Mouse (Mus musculus) liver, embryonic 16.5 days (tissue): Measurements from ENCODE around the gene Cxcr1. TPM values are rescaled to one million over a fixed set of nuclear protein-coding genes. Genes with fewer than 3 reads are reported as not detected.
A peak's percentile ranks its signal among the peaks of the same experiment; 100 is the strongest.

Source experiments
- ATAC-seq: fragments of 200-750 bp; cut with Nextera tagmentation; 2 replicates; pipeline ENCODE4 v1.8.0; 2017; ENCODE audit warnings: low read depth, mild to moderate bottlenecking, moderate number of reproducible peaks, moderate library complexity
- H3K27ac ChIP-seq: fragments of 300-500 bp; sonication (generic); 2 replicates; pipeline ENCODE4 v1.5.1; 2014; ENCODE audit warnings: mild to moderate bottlenecking, low read length
- H3K27me3 ChIP-seq: fragments of 300-500 bp; sonication (generic); 2 replicates; pipeline ENCODE4 v1.6.1; 2014; ENCODE audit warnings: low read depth, low read length, mixed read lengths; ENCODE audit not compliant: control insufficient read depth, insufficient read depth
- H3K36me3 ChIP-seq: fragments of 300-500 bp; sonication (generic); 2 replicates; pipeline ENCODE4 v1.6.1; 2014; ENCODE audit warnings: mild to moderate bottlenecking; ENCODE audit not compliant: control insufficient read depth, insufficient read depth
- H3K4me1 ChIP-seq: fragments of 300-500 bp; sonication (generic); 2 replicates; pipeline ENCODE4 v1.6.1; 2014; ENCODE audit warnings: low read depth, low read length, mixed read lengths; ENCODE audit not compliant: control insufficient read depth
- H3K4me2 ChIP-seq: fragments of 300-500 bp; sonication (generic); 2 replicates; pipeline ENCODE4 v1.6.1; 2014; ENCODE audit warnings: low read depth, low read length, mixed read lengths
- H3K4me3 ChIP-seq: fragments of 300-500 bp; sonication (generic); 2 replicates; pipeline ENCODE4 v1.5.1; 2014; ENCODE audit warnings: low read depth, mild to moderate bottlenecking, low read length
- H3K9ac ChIP-seq: fragments of 300-500 bp; sonication (generic); 2 replicates; pipeline ENCODE4 v1.6.1; 2014; ENCODE audit warnings: low read depth, low read length
- H3K9me3 ChIP-seq: fragments of 300-500 bp; sonication (generic); replicated peaks from 2 replicates; pipeline ENCODE4 v1.6.1; 2016; ENCODE audit warnings: low read length; ENCODE audit not compliant: control insufficient read depth
- WGBS: fragments of 180-500 bp; shearing (Covaris S2); extraction: QIAGEN DNeasy Blood & Tissue Kit; methylation state at CpG from one replicate; pipeline ENCODE4 v1.1.7; 2014; ENCODE audit not compliant: insufficient replicate concordance; 5-methylcytosine and 5-hydroxymethylcytosine counted together
- microRNA counts: library from miRNA; unstranded; fragments of <30 nt; microRNA quantifications from one replicate; lab custom pipeline; 2016
- microRNA-seq: library from miRNA; unstranded; fragments of <30 nt; microRNA quantifications from one replicate; pipeline ENCODE4, GENCODE M21; 2016
- polyA plus RNA-seq: library from polyadenylated mRNA; unstranded; fragments of >200 nt; fragmentation: Nextera tagmentation; extraction: Ambion mirVana; gene quantifications from 2 replicates; pipeline ENCODE4 v1.2.1, GENCODE M21; 2015

Gene Cxcr1
- polyA plus RNA-seq, 1 experiment from 2014 or later = 0.07 TPM

- ATAC-seq = no peak
- no peak overlapping the region; the same call in 1 of the 2 replicates for H3K4me3 ChIP-seq
- no peak overlapping the region for H3K27ac ChIP-seq
- H3K27me3 ChIP-seq = no peaks in the 10 kb centered on the region
- no peaks in the 10 kb centered on the region for H3K9me3 ChIP-seq
- no peak overlapping the region for H3K9ac ChIP-seq
- whole genome bisulfite sequencing = 18% methylated on average over 14 of the region's 14 CpGs
- no peaks in the 10 kb centered on the region; the same call in 1 of the 2 replicates for H3K4me1 ChIP-seq
- no peaks in the 10 kb centered on the region for H3K36me3 ChIP-seq
- H3K4me2 ChIP-seq = 0 out of 2 replicates have a peak overlapping the region, but pooled peaks have one; percentile 6
These were observed 38.0 kb downstream of the Cxcr1 start for GRCm38 (mm10) chr1:74156381-74156910.

DNA sequence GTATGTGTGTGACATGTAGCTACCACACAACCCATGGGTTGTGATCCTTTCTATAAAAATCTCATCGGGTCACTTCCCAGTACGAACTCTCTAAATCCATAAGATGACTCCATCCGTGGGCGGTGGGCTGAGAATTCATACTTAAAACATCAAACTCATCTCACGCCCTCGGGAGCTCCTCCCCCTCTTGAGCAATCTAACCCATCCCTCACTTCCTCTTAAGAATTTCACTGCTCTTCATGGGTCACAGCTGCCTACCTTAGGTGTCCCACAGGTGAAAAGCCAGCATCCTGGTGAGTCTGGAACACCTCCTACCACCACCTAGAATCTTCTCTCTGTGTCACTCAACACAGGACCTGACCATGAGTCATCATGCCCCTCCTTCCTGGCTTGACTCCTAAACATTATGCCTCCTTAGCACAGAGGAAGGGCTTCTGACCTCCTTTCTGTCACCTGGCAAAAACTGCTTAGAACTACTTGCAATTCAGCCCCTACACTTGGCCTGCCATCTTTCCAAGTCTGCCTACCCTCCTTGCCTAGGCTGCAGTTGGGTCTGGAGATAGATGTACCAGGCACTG, 38.9 kb downstream of the Cxcr1 start:
- 33% methylated on average over 6 of the region's 6 CpGs for WGBS
- Histone ChIP-seq H3K4me1 (peaks cover 3% of the 10 kb centered on the region; the same call in 1 of the 2 replicates), H3K9ac (no peak overlapping the region), H3K4me3 (peak overlapping the region; percentile 25), H3K27me3 (no peaks in the 10 kb centered on the region), H3K9me3 (no peaks in the 10 kb centered on the region), H3K27ac (no peak overlapping the region), H3K4me2 (no peak overlapping the region), H3K36me3 (no peaks in the 10 kb centered on the region)
- ATAC-seq = no peak

DNA sequence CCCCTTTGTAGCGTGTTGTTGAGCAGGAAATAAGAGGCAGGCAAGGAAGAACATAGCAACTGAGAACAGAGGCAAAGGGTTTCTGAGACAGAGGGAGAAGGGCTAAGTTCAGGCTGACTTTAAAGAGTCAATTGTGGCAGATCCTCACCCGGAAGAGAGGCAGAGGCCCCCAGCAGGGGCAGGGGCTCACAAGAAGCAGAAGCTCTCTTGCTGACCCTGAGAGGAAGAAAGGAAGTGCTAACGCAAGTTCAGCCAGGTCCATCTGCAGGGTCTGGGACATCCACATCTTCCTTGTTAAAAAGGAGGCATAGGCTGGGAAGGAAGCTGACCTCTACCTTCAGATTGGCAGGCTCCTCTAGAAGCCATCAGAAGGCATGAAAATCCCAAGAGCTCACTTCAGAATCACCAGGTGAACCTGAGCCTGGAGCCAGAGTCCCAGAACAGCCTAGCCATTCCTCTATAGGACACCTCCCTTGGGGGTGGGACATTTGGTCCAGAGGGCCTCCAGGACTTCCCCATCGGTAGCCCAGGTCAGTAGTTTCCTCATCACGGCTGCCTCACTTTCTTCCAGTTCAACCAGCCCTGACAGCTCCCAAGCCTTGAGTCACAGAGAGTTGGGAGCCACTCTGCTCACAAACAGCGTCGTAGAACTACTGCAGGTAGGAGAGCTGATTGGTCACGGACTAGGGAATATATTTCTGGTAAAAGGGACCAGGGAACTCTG, 40.8 kb downstream of the Cxcr1 start, which contains the start of gene Cxcr2:
Cxcr2 (plus strand) TSS at position 529 of the 724 bp plus-strand sequence.
- Histone ChIP-seq H3K4me2 (no peak within 1 kb of the TSS), H3K4me1 (peaks cover 3% of the 10 kb centered on the region; the same call in 1 of the 2 replicates), H3K27ac (peak within 1 kb of the TSS; percentile 31), H3K27me3 (no peaks in the 10 kb centered on the region), H3K4me3 (peak within 1 kb of the TSS; percentile 31), H3K36me3 (no peaks in the 10 kb centered on the region), H3K9ac (no peak within 1 kb of the TSS), H3K9me3 (no peaks in the 10 kb centered on the region)
- 31% methylated on average over 8 of the region's 8 CpGs for WGBS
- ATAC-seq = no peak

DNA sequence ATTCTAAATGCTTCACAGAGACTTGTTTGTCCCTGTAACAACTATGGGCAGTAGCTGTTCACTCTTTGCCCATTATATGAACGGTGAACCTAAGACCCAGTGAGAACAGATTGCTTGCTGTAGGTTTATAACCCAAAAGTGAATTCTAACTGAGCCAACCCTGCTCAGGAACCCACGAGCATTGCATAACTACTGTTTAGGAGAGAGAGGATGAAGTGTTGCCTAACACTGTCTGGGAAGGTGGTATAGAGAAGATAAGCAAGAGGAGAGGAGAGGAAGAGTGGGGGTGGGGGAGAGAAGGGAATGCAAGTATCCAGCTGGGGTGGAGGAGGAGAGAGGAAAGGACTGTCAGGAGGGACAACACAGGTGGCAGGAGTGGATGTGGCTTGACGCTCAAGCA, 43.3 kb downstream of the Cxcr1 start:
- 12% methylated on average over 3 of the region's 3 CpGs for WGBS
- no peak overlapping the region for H3K4me3 ChIP-seq
- H3K27me3 ChIP-seq = no peaks in the 10 kb centered on the region
- no peak overlapping the region for H3K9ac ChIP-seq
- no peaks in the 10 kb centered on the region for H3K36me3 ChIP-seq
- no peak overlapping the region for H3K4me2 ChIP-seq
- peaks cover 6% of the 10 kb centered on the region; the same call in 1 of the 2 replicates for H3K4me1 ChIP-seq
- no peak; the same call in 1 of the 2 replicates for ATAC-seq
- H3K27ac ChIP-seq = no peak overlapping the region
- H3K9me3 ChIP-seq = no peaks in the 10 kb centered on the region

GRCm38 (mm10) chr1:74150101-74150500, 44.3 kb downstream of the Cxcr1 start:
- no peak for ATAC-seq
- 58% methylated on average over 3 of the region's 3 CpGs for WGBS
- peaks cover 6% of the 10 kb centered on the region; the same call in 1 of the 2 replicates for H3K4me1 ChIP-seq

DNA sequence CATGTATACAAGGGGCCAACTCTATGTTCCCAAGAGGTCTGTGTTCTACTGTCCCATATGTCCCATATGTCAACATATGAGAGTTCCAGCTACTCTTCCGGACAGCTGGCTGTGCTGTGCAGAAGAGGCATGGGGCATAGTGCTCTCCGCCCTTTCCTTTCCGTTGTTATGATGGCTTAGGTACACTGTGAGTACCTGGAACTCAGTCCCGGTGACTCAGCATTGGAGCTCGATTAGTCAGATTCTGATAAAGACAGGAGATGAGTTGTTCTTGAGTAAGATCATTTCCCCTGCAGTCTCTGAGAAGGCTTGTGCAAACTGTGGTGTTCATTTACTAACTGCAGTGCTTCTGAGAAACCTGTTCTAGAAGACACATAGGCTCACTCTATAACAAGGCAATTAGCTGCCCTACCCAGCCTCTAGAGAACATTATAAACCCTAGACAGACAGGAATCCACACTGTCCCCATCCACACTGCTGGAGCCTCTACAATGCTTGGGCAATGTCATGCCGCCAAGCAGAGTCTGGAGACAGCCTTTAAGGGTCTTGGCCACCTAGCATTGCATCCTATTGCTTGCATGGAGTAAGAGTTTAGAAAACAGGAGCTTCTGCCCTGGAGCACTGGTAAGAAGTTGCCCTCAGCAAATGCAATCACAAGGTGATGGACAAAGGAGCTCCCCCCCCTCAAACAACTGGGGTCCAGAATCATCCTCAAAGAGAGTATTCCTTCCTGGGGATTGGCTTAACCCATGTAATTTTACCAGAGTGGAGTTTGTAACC, 45.1 kb downstream of the Cxcr1 start:
- H3K4me1 ChIP-seq = peaks cover 6% of the 10 kb centered on the region; the same call in 1 of the 2 replicates
- H3K27me3 ChIP-seq = no peaks in the 10 kb centered on the region
- no peaks in the 10 kb centered on the region for H3K36me3 ChIP-seq
- 34% methylated on average over 6 of the region's 6 CpGs for WGBS
- H3K9ac ChIP-seq = no peak overlapping the region
- H3K27ac ChIP-seq = peak overlapping the region; percentile 29; the same call in 1 of the 2 replicates
- no peaks in the 10 kb centered on the region for H3K9me3 ChIP-seq
- no peak overlapping the region for H3K4me3 ChIP-seq
- no peak overlapping the region for H3K4me2 ChIP-seq
- no peak for ATAC-seq

More at GRCm38 (mm10) chr1:74150101-74150500, 44.3 kb downstream of the Cxcr1 start:
- no peaks in the 10 kb centered on the region for H3K27me3 ChIP-seq
- no peak overlapping the region for H3K4me3 ChIP-seq
- H3K27ac ChIP-seq = no peak overlapping the region
- no peak overlapping the region for H3K9ac ChIP-seq
- H3K4me2 ChIP-seq = no peak overlapping the region
- H3K9me3 ChIP-seq = no peaks in the 10 kb centered on the region
- H3K36me3 ChIP-seq = no peaks in the 10 kb centered on the region

MicroRNAs within 50 kb of the gene (microRNA counts, 519-probe panel; counts per million panel counts)
- 2,295 counts per million, percentile 47 among the panel's probes with 10 or more counts for microRNA mmu-miR-1928 (lab: Ali Mortazavi, UCI)

Small RNAs within 50 kb of the gene (microRNA-seq; reads per million reads assigned to microRNA genes)
- gene Mir1928 = not detected

Other genes with a start within 250 kb of the Cxcr1 start
- 22.9 and 23.0 TPM in 2 replicates for gene Tns1, start 70.2 kb downstream of the Cxcr1 start, polyA plus RNA-seq
- 0.14 TPM in 1 of 2 replicates, not detected in the other for gene Rufy4, start 69.1 kb downstream of the Cxcr1 start, polyA plus RNA-seq
- gene Cxcr2, start 40.6 kb downstream of the Cxcr1 start, polyA plus RNA-seq = 1.8 and 2.7 TPM in 2 replicates
- 181 and 187 TPM in 2 replicates for gene Arpc2, start 41.5 kb upstream of the Cxcr1 start, polyA plus RNA-seq
- 0.36 and 0.39 TPM in 2 replicates for gene Gpbar1, start 83.9 kb upstream of the Cxcr1 start, polyA plus RNA-seq
- 95.6 and 97.5 TPM in 2 replicates for gene Aamp, start 90.1 kb upstream of the Cxcr1 start, polyA plus RNA-seq
- 34.0 and 37.5 TPM in 2 replicates for gene Pnkd, start 90.3 kb upstream of the Cxcr1 start, polyA plus RNA-seq
- gene Tmbim1, start 111.0 kb upstream of the Cxcr1 start, polyA plus RNA-seq = 16.5 and 18.8 TPM in 2 replicates
- 0.05 and 0.08 TPM in 2 replicates for gene Catip, start 167.5 kb upstream of the Cxcr1 start, polyA plus RNA-seq
- gene Slc11a1, start 180.6 kb upstream of the Cxcr1 start, polyA plus RNA-seq = 17.4 and 17.9 TPM in 2 replicates
- gene Ctdsp1, start 196.9 kb upstream of the Cxcr1 start, polyA plus RNA-seq = 45.9 and 48.6 TPM in 2 replicates
- gene Vil1, start 214.7 kb upstream of the Cxcr1 start, polyA plus RNA-seq = 0.69 and 1.6 TPM in 2 replicates